In the genomic region with DNA sequence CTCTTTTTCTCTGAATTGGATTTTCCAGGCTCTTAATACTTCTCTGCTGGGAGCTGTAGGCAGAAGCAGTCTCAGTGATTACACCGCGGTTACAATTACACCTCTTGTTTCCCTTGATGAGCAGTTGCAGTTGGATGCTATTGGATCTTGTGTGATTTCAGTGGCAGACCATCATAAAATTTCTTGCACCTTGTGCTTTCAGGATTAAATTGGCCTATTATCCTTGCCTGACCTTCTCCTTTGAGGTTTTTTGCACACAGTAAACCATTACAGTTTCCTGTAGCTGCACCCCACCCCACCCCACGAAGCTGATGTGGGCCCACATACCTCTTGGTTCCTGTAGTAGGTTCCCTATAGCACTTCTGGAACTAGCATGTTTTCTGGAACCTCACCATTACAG, we compare ENCODE assay signal across 8 mouse cellular contexts. TPM values are rescaled to one million over a fixed set of nuclear protein-coding genes. Genes with fewer than 3 reads are reported as not detected.
DNase-seq lines count a peak whose midpoint lies in the region; ATAC-seq lines count a peak whose summit lies in the region.

No protein-coding gene starts in this region.

- H3K4me3 ChIP-seq in forebrain, embryonic 11.5 days (ENCODE audit: low read depth, low read length), result peak overlapping the region; percentile 51

- H3K4me1 ChIP-seq in forebrain, embryonic 11.5 days (replicated peaks; ENCODE audit: control insufficient read depth, insufficient read depth, low read length), result peaks cover 6% of the 10 kb centered on the region; the same call in 1 of the 2 replicates

- H3K27me3 ChIP-seq in forebrain, embryonic 11.5 days (ENCODE audit: control insufficient read depth, insufficient read depth, low read length), result peaks cover 16% of the 10 kb centered on the region

- H3K27ac ChIP-seq in forebrain, embryonic 11.5 days (ENCODE audit: low read depth, low read length), result no peak overlapping the region

- ATAC-seq in forebrain, embryonic 11.5 days (replicated peaks; ENCODE audit: low FRiP score), result no peak
- ATAC-seq in megakaryocyte, adult 5-6 weeks (ENCODE audit: poor library complexity, severe bottlenecking), result peak; percentile 43

- no peaks in the 10 kb centered on the region for H3K36me3 ChIP-seq in forebrain, embryonic 11.5 days (ENCODE audit: control insufficient read depth, insufficient read depth, low read length)

- peak overlapping the region; percentile 83 for H3K4me2 ChIP-seq in forebrain, embryonic 11.5 days (ENCODE audit: low read depth, low read length, severe bottlenecking)

- no peaks in the 10 kb centered on the region for H3K9me3 ChIP-seq in forebrain, embryonic 11.5 days (ENCODE audit: control insufficient read depth, low read length)

- peak; percentile 1 for DNase-seq in right cerebral cortex, adult 18-20 months
- DNase-seq in right cerebral cortex, postnatal 14 days, result no peak
- no peak for DNase-seq in forebrain, embryonic 11.5 days (ENCODE audit: low spot score)
- DNase-seq in induced T-regulatory cell, adult 2 months (ENCODE audit: low read depth), result peak; percentile 48
- DNase-seq in thymus, postnatal 14 days, result peak; percentile 17
- no peak for DNase-seq in adrenal gland, postnatal 25 days
- no peak for DNase-seq in adrenal gland, adult 18-20 months (ENCODE audit: low spot score in 2 of 2)

- 15% methylated on average over 3 of the region's 3 CpGs for WGBS in forebrain, embryonic 11.5 days

- peak overlapping the region; percentile 70; the same call in 1 of the 2 replicates for H3K9ac ChIP-seq in forebrain, embryonic 11.5 days (ENCODE audit: low read length)

RNA-seq across cellular contexts. Expression of a gene that starts 2.0 kb away (rescaled TPM):
- 120 and 127 TPM in 2 replicates for polyA plus RNA-seq in forebrain, embryonic 11.5 days (2014; fragmentation: Nextera tagmentation; extraction: Ambion mirVana)
- 79.1 and 81.1 TPM in 2 replicates for total RNA-seq in megakaryocyte, adult 5-6 weeks (2015)
- total RNA-seq in megakaryocyte, adult 5-6 weeks (2017), result 65.0 and 68.5 TPM in 2 replicates
- 43.9 and 55.0 TPM in 2 replicates for total RNA-seq in adrenal gland, postnatal 25 days (2021)
- 10 to 100 TPM; 58.9 to 59.6 TPM for total RNA-seq in adrenal gland, adult 18-20 months (2021)

Comparison
In these comparisons a context has a peak if more than half of its experiments do, and no peak if none do; other contexts are left out.
1. DNase-seq: peak in right cerebral cortex, adult 18-20 months (single experiment), induced T-regulatory cell, adult 2 months (single experiment) and thymus, postnatal 14 days (single experiment); none in right cerebral cortex, postnatal 14 days (single experiment), forebrain, embryonic 11.5 days (single experiment), adrenal gland, postnatal 25 days (single experiment) and adrenal gland, adult 18-20 months (0 of 2).